Mouse (Mus musculus): Measurements from ENCODE around the gene Lsm2. TPM values are rescaled to one million over a fixed set of nuclear protein-coding genes. Genes with fewer than 3 reads are reported as not detected.

Gene Lsm2
- total RNA-seq, 2 experiments from 2014 or later, result 16.3 to 18.0 TPM

GRCm38 (mm10) chr17:35013221-35013620 is 31.6 kb downstream of the Lsm2 start:
- DNase-seq, result no peak

- no peak for DNase-seq
Observed at GRCm38 (mm10) chr17:35015296-35015695, 33.6 kb downstream of the Lsm2 start.

GRCm38 (mm10) chr17:35016376-35016775 is 34.7 kb downstream of the Lsm2 start, which contains the start of gene Vwa7:
Gene Vwa7, plus strand, starts transcription at chr17:35016579.
- peak; percentile 48 to 57 for DNase-seq

GRCm38 (mm10) chr17:35016791-35017705 is 35.4 kb downstream of the Lsm2 start:
- DNase-seq, result no peak

GRCm38 (mm10) chr17:35017706-35018030 is 36.0 kb downstream of the Lsm2 start:
- DNase-seq, result no peak

GRCm38 (mm10) chr17:35018171-35018570 is 36.5 kb downstream of the Lsm2 start:
- DNase-seq, result no peak

- DNase-seq, result no peak
Observed at GRCm38 (mm10) chr17:35019894-35020293, 38.2 kb downstream of the Lsm2 start.

GRCm38 (mm10) chr17:35020551-35020950 is 38.9 kb downstream of the Lsm2 start:
- DNase-seq, result no peak

GRCm38 (mm10) chr17:35021163-35021808 is 39.6 kb downstream of the Lsm2 start:
- DNase-seq, result peak; percentile 87 to 96

- peak; percentile 58 to 63 for DNase-seq
Observed at GRCm38 (mm10) chr17:35021842-35022477, 40.3 kb downstream of the Lsm2 start.

GRCm38 (mm10) chr17:35022541-35023060 is 40.9 kb downstream of the Lsm2 start:
- DNase-seq, result no peak

GRCm38 (mm10) chr17:35023221-35023620 is 41.6 kb downstream of the Lsm2 start:
- DNase-seq, result no peak

- DNase-seq, result peak in 1 of 2 experiments; percentile 47
Observed at GRCm38 (mm10) chr17:35023756-35024155, 42.1 kb downstream of the Lsm2 start.

GRCm38 (mm10) chr17:35024261-35024660 is 42.6 kb downstream of the Lsm2 start:
- no peak for DNase-seq

GRCm38 (mm10) chr17:35024691-35025488 is 43.2 kb downstream of the Lsm2 start:
- DNase-seq, result peak in 1 of 2 experiments; percentile 42

- DNase-seq, result no peak
Observed at GRCm38 (mm10) chr17:35026206-35026605, 44.5 kb downstream of the Lsm2 start.

GRCm38 (mm10) chr17:35027277-35028068 is 45.8 kb downstream of the Lsm2 start, which contains the start of gene Sapcd1:
Gene Sapcd1, minus strand, starts transcription at chr17:35028016.
- DNase-seq, result no peak

- DNase-seq, result no peak
Observed at GRCm38 (mm10) chr17:35028315-35028714, 46.7 kb downstream of the Lsm2 start.

- no peak for DNase-seq
Observed at GRCm38 (mm10) chr17:35029691-35030532, 48.2 kb downstream of the Lsm2 start.

- no peak for DNase-seq
Observed at GRCm38 (mm10) chr17:35031272-35031671, 49.6 kb downstream of the Lsm2 start.
